Mouse (Mus musculus) CH12.LX (cell line): ENCODE data around the gene Foxc2. TPM values are rescaled to one million over a fixed set of nuclear protein-coding genes. Genes with fewer than 3 reads are reported as not detected.

Experiments used
- DNase-seq: peaks from one replicate; pipeline ENCODE4 v3.0.0-alpha.2; 2013; ENCODE audit errors: extremely low read depth
- H3K27ac ChIP-seq: 2 replicates; pipeline ENCODE4 v1.5.1; 2012; ENCODE audit warnings: low read depth, mild to moderate bottlenecking, control low read depth, moderate library complexity; ENCODE audit not compliant: insufficient read depth
- H3K27me3 ChIP-seq: replicated peaks from 2 replicates; pipeline ENCODE3; 2012; ENCODE audit warnings: inconsistent platforms
- H3K36me3 ChIP-seq, 2 experiments: replicated peaks in 1 of 2; 2 replicates each; pipeline versions ENCODE3 to v1.6.1; 2012; ENCODE audit warnings: inconsistent platforms in 1 of 2, low read length in 1 of 2, mild to moderate bottlenecking in 1 of 2, mixed read lengths in 1 of 2, moderate library complexity in 1 of 2; ENCODE audit not compliant: control insufficient read depth in 1 of 2, insufficient read depth in 1 of 2
- H3K4me1 ChIP-seq, 2 experiments: 2 replicates each; pipeline ENCODE4 v1.6.1; 2012; ENCODE audit warnings: inconsistent platforms in 1 of 2, moderate library complexity in 1 of 2; ENCODE audit not compliant: insufficient read depth in 2 of 2, control insufficient read depth in 1 of 2
- H3K4me2 ChIP-seq: 2 replicates; pipeline ENCODE4 v1.6.1; 2012; ENCODE audit warnings: low read depth, mild to moderate bottlenecking, control low read depth; ENCODE audit not compliant: poor library complexity, insufficient read depth, severe bottlenecking
- H3K4me3 ChIP-seq, 3 experiments: fragments of 150-350 bp in 1 of 3; sonication (generic) in 1 of 3; replicated peaks in 1 of 3; 2 replicates each; pipeline versions ENCODE3 to v1.5.1; 2011 to 2012; ENCODE audit warnings: low read depth in 2 of 3, low read length in 2 of 3, mild to moderate bottlenecking in 2 of 3, moderate library complexity in 2 of 3, control low read depth in 1 of 3, improper control_type of control experiment in 1 of 3, inconsistent platforms in 1 of 3, mixed read lengths in 1 of 3; ENCODE audit not compliant: poor library complexity in 1 of 3
- H3K79me2 ChIP-seq: replicated peaks from 2 replicates; pipeline ENCODE4 v1.6.1; 2012; ENCODE audit warnings: mild to moderate bottlenecking, moderate library complexity; ENCODE audit not compliant: control insufficient read depth, poor library complexity, insufficient read depth, severe bottlenecking; ENCODE audit errors: extremely low read depth
- H3K9ac ChIP-seq: 2 replicates; pipeline ENCODE4 v1.6.1; 2012; ENCODE audit warnings: low read depth, mild to moderate bottlenecking, control low read depth, moderate library complexity; ENCODE audit not compliant: insufficient read depth
- H3K9me3 ChIP-seq: replicated peaks from 2 replicates; pipeline ENCODE3; 2012; ENCODE audit warnings: low read length, inconsistent platforms, mixed read lengths
- BHLHE40 ChIP-seq: IDR thresholded peaks from 2 replicates; pipeline ENCODE4 v1.6.1; 2011; ENCODE audit warnings: mild to moderate bottlenecking, low read depth, low read length, improper control_type of control experiment
- CHD2 ChIP-seq: IDR thresholded peaks from 2 replicates; pipeline ENCODE4 v1.6.1; 2011; ENCODE audit warnings: low read length, improper control_type of control experiment
- E2F4 ChIP-seq: IDR thresholded peaks from 2 replicates; pipeline ENCODE4 v1.6.1; 2011; ENCODE audit warnings: low read depth, low read length, improper control_type of control experiment; ENCODE audit not compliant: insufficient replicate concordance
- EP300 ChIP-seq: IDR thresholded peaks from 2 replicates; pipeline ENCODE4 v1.6.1; 2011; ENCODE audit warnings: low read length, improper control_type of control experiment
- ETS1 ChIP-seq: conservative IDR thresholded peaks from 2 replicates; pipeline ENCODE4 v1.6.1; 2012; ENCODE audit warnings: low read depth, mild to moderate bottlenecking, inconsistent platforms, low read length, improper control_type of control experiment, moderate library complexity
- GABPA ChIP-seq: IDR thresholded peaks from 2 replicates; pipeline ENCODE4 v1.6.1; 2012; ENCODE audit warnings: low read depth, low read length, improper control_type of control experiment, inconsistent platforms; ENCODE audit not compliant: insufficient replicate concordance
- JUND ChIP-seq: conservative IDR thresholded peaks from 2 replicates; pipeline ENCODE4 v1.6.1; 2011; ENCODE audit warnings: low read depth, low read length, improper control_type of control experiment
- NELFE ChIP-seq: IDR thresholded peaks from 2 replicates; pipeline ENCODE4 v1.6.1; 2011; ENCODE audit warnings: low read depth, low read length, improper control_type of control experiment
- PAX5 ChIP-seq: IDR thresholded peaks from 2 replicates; pipeline ENCODE4 v1.6.1; 2012; ENCODE audit warnings: low read length, inconsistent platforms, mixed read lengths
- RCOR1 ChIP-seq: conservative IDR thresholded peaks from 2 replicates; pipeline ENCODE4 v1.6.1; 2012; ENCODE audit warnings: low read depth, mild to moderate bottlenecking, inconsistent platforms, low read length, improper control_type of control experiment
- SIN3A ChIP-seq: IDR thresholded peaks from 2 replicates; pipeline ENCODE4 v1.6.1; 2012; ENCODE audit warnings: low read length, improper control_type of control experiment, inconsistent platforms
- SMC3 ChIP-seq: IDR thresholded peaks from 2 replicates; pipeline ENCODE4 v1.6.1; 2011; ENCODE audit warnings: low read depth, low read length, improper control_type of control experiment
- TBP ChIP-seq: conservative IDR thresholded peaks from 2 replicates; pipeline ENCODE4 v1.6.1; 2011; ENCODE audit warnings: low read depth, low read length, improper control_type of control experiment
- UBTF ChIP-seq: IDR thresholded peaks from 2 replicates; pipeline ENCODE4 v1.6.1; 2012; ENCODE audit warnings: low read depth, mild to moderate bottlenecking, inconsistent platforms, low read length, improper control_type of control experiment, moderate library complexity
- ZKSCAN1 ChIP-seq: IDR thresholded peaks from 2 replicates; pipeline ENCODE4 v1.6.1; 2012; ENCODE audit warnings: low read depth, inconsistent platforms, low read length, improper control_type of control experiment, borderline replicate concordance
- ZNF384 ChIP-seq: IDR thresholded peaks from 2 replicates; pipeline ENCODE4 v1.6.1; 2012; ENCODE audit warnings: low read depth, low read length, improper control_type of control experiment, inconsistent platforms
- dilution Hi-C: fragments of 300-500 bp; cut with MboI; formaldehyde crosslinking; loops from 2 replicates; pipeline ENCODE4 v1.14.3; 2020; ENCODE audit warnings: low sequenced_read_pairs; ENCODE audit not compliant: extremely low pct_unique_long_range_greater_than_20kb, extremely low pct_ligation_motif_present
- in situ Hi-C: fragments of 300-500 bp; cut with MboI; formaldehyde crosslinking; loops from 3 replicates; pipeline ENCODE4 v1.14.3; 2019; ENCODE audit warnings: low sequenced_read_pairs, low pct_ligation_motif_present, low pct_unique_long_range_greater_than_20kb, mixed read lengths
- polyA plus RNA-seq: library from polyadenylated mRNA; unstranded; fragments of >175 nt; gene quantifications from 2 replicates; pipeline ENCODE4 v1.2.1, GENCODE M21; 2012; ENCODE audit warnings: low read depth; ENCODE audit not compliant: insufficient read length
- total RNA-seq, 2 experiments: library from RNA; depleted of rRNA; stranded (reverse); fragments of 300-350 nt in 1 of 2; fragments of >200 nt in 1 of 2; gene quantifications; 2 replicates each; pipeline ENCODE4 v1.2.3; 2012 to 2014

Gene Foxc2
- total and polyA plus RNA-seq, 3 experiments, result not detected

DNA sequence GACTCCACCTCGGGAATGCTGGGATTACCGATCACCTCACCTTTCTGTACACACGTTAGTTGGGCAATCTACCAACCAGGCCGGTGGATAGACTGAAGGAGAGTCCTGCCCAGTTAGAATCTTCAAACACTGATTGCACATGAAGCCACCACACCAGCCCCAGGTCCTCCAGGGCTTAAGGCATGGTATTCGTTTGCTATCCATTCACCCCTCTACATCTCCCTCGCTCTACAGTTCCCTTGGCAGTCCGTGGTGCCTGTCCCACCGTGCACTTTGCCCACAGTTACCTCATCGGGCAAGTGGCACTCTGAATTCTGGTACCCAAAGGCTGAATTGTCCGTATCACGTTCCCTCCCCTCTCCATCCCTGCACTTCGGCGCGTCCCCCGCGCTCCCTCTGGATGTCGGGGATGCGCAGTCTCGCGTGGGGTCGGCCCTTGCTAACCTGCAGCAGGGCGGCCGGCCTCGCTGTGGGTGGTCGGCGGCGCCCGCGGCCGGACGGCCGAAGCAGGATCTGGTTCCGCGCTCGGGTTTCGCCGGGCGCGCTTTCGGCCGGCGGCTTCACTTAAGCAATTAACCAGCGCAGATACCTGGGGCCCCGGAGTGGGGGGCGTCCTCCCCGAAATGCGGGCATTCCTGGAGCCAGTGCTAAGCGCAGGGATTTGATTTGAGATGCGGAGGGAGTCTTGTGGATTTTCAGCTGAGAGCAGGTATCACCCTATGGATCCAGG is 35.4 kb upstream of the Foxc2 start:
- dilution Hi-C loops, result no loop called here
- TF ChIP-seq EP300 (no peak), NELFE (no peak), TBP (no peak), JUND (no peak), GABPA (no peak), UBTF (no peak), PAX5 (no peak), SIN3A (no peak), E2F4 (no peak), CHD2 (no peak), SMC3 (no peak), ETS1 (no peak), ZNF384 (no peak), ZKSCAN1 (no peak), BHLHE40 (no peak), RCOR1 (no peak)

DNA sequence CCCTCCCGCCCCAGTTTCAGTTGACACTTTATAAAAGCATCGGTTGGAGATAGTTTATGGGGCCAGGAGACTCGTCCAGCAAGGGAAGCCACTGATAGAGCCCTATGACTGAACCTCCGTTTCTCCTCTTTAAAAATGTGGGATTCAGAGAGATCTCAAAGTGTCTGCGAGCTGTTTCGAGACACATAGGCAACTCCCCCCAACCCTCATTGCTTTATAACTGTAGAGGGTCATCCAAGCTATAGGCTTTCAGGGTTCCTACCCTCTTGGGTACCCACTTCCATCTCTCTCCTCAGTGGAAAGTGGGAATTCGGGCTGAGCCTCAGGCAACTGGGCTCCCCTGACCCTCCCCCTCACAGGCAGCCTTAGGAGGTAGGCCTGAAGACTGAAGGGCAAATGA is 34.6 kb upstream of the Foxc2 start:
- peaks cover 66% of the 10 kb centered on the region for H3K27me3 ChIP-seq
- H3K4me3 ChIP-seq, result no peak overlapping the region
- dilution Hi-C loops, result no loop called here
- H3K79me2 ChIP-seq, result no peaks in the 10 kb centered on the region
- H3K9me3 ChIP-seq, result peaks cover 29% of the 10 kb centered on the region
- no peak for DNase-seq
- in situ Hi-C loops, result no loop called here
- no peaks in the 10 kb centered on the region for H3K4me1 ChIP-seq
- H3K4me2 ChIP-seq, result no peak overlapping the region
- TF ChIP-seq E2F4, result no peak
- TF ChIP-seq ETS1, result no peak
- TF ChIP-seq, all 38 proteins: peak for 0
- Histone ChIP-seq H3K9ac (no peak overlapping the region), H3K27ac (no peak overlapping the region), H3K36me3 (no peaks in the 10 kb centered on the region)

More for the DNA sequence above, 35.4 kb upstream of the Foxc2 start:
- H3K27me3 ChIP-seq, result peaks cover 67% of the 10 kb centered on the region
- no peaks in the 10 kb centered on the region for H3K79me2 ChIP-seq
- in situ Hi-C loops, result no loop called here
- no peak for DNase-seq
- H3K9ac ChIP-seq, result no peak overlapping the region
- no peak overlapping the region for H3K27ac ChIP-seq
- no peaks in the 10 kb centered on the region for H3K36me3 ChIP-seq
- H3K9me3 ChIP-seq, result peaks cover 29% of the 10 kb centered on the region
- no peaks in the 10 kb centered on the region for H3K4me1 ChIP-seq
- no peak overlapping the region for H3K4me2 ChIP-seq
- H3K4me3 ChIP-seq, result no peak overlapping the region
